In genomic region chr16:92715599-92716483, GRCm38 (mm10) we compare ENCODE assay signal across 9 mouse cellular contexts.
A peak's percentile ranks its signal among the peaks of the same experiment; 100 is the strongest.
DNase-seq lines count a peak whose midpoint lies in the region; ATAC-seq and TF ChIP-seq lines count a peak whose summit lies in the region.
"Had no signal": no experiment of that assay in that cellular context is flagged by ENCODE, and none has a peak within 500 bp of the region (broad histone marks: within the 10 kb centered on the region; RNA-seq: fewer than 3 reads in every experiment).

No protein-coding gene starts in this region.

- no peak for TF ChIP-seq POLR2A in ES-Bruce4 (IDR thresholded peaks at IDR 0.05; ENCODE audit: insufficient read depth, low read length)
- TF ChIP-seq POLR2A in bone marrow, adult 2 months (IDR thresholded peaks at IDR 0.05; ENCODE audit: borderline replicate concordance, control insufficient read depth, low read depth, low read length): 0 out of 2 replicates have a peak, but pooled peaks have one; percentile 29

- H3K4me3 ChIP-seq in ES-Bruce4 (ENCODE audit: low read depth, low read length): no peak overlapping the region
- peak overlapping the region; percentile 4 for H3K4me3 ChIP-seq in bone marrow, adult 2 months (replicated peaks; ENCODE audit: control insufficient read depth, low read depth, low read length)
- H3K4me3 ChIP-seq in liver, embryonic 13.5 days (replicated peaks): peak overlapping the region; percentile 22
- H3K4me3 ChIP-seq: forebrain, embryonic 10.5 days; neural tube, embryonic 12.5 days had no signal

- H3K4me2 ChIP-seq in liver, embryonic 13.5 days: peak overlapping the region; percentile 61
- H3K4me2 ChIP-seq: neural tube, embryonic 12.5 days had no signal

- no peaks in the 10 kb centered on the region for H3K36me3 ChIP-seq in ES-Bruce4 (ENCODE audit: control insufficient read depth, insufficient read depth, low read length, poor library complexity, severe bottlenecking)
- H3K36me3 ChIP-seq in liver, embryonic 13.5 days: no peaks in the 10 kb centered on the region
- H3K36me3 ChIP-seq: forebrain, embryonic 10.5 days; neural tube, embryonic 12.5 days had no signal

- ATAC-seq in liver, embryonic 13.5 days (ENCODE audit: low read depth): peak; percentile 96
- peak; percentile 87 for ATAC-seq in neutrophil, adult 5-6 weeks (ENCODE audit: extremely low read depth, insufficient number of reproducible peaks, low FRiP score, poor library complexity, severe bottlenecking)

- TF ChIP-seq EP300 in ES-Bruce4 (IDR thresholded peaks at IDR 0.05; ENCODE audit: insufficient read depth, low read depth, low read length): 0 out of 2 replicates have a peak, but pooled peaks have one; percentile 45

- H3K27ac ChIP-seq in ES-Bruce4 (ENCODE audit: insufficient read depth, low read length): no peak overlapping the region
- H3K27ac ChIP-seq in bone marrow, adult 2 months (ENCODE audit: control insufficient read depth, insufficient read depth, low read depth, low read length, poor library complexity): peak overlapping the region; percentile 79
- peak overlapping the region; percentile 80 for H3K27ac ChIP-seq in liver, embryonic 13.5 days
- H3K27ac ChIP-seq: forebrain, embryonic 10.5 days; neural tube, embryonic 12.5 days had no signal

- TF ChIP-seq CTCF in ES-Bruce4 (IDR thresholded peaks at IDR 0.05; ENCODE audit: low read depth, low read length): no peak
- TF ChIP-seq CTCF in bone marrow, adult 2 months (IDR thresholded peaks at IDR 0.05; ENCODE audit: control insufficient read depth, insufficient read depth, low read length): no peak

- H3K27me3 ChIP-seq in ES-Bruce4 (ENCODE audit: control insufficient read depth, insufficient read depth, low read length, poor library complexity, severe bottlenecking): no peaks in the 10 kb centered on the region
- H3K27me3 ChIP-seq in liver, embryonic 13.5 days: 0 out of 2 replicates have a peak, but pooled peaks cover 3% of the 10 kb centered on the region

- 0 out of 2 replicates have a peak, but pooled peaks cover 4% of the 10 kb centered on the region for H3K9me3 ChIP-seq in ES-Bruce4 (replicated peaks; ENCODE audit: control insufficient read depth, insufficient read depth, low read length, poor library complexity, severe bottlenecking)
- no peaks in the 10 kb centered on the region for H3K9me3 ChIP-seq in liver, embryonic 13.5 days (replicated peaks)
- H3K9me3 ChIP-seq: forebrain, embryonic 10.5 days; neural tube, embryonic 12.5 days had no signal

- WGBS in bone marrow, adult 2 months: 8% methylated on average over 15 of the region's 15 CpGs
- 5% methylated on average over 15 of the region's 15 CpGs for WGBS in liver, embryonic 13.5 days (ENCODE audit: insufficient replicate concordance)

- DNase-seq in liver, embryonic 13.5 days: peak; percentile 88
- DNase-seq in kidney, postnatal 14 days: no peak
- no peak for DNase-seq in neural tube, embryonic 10.5 days (ENCODE audit: extremely low spot score, low spot score)
- DNase-seq in ovary, postnatal 10 days (ENCODE audit: low spot score): no peak

- H3K4me1 ChIP-seq in ES-Bruce4 (ENCODE audit: control insufficient read depth, insufficient read depth, low read length): no peaks in the 10 kb centered on the region
- peaks cover 15% of the 10 kb centered on the region for H3K4me1 ChIP-seq in bone marrow, adult 2 months (ENCODE audit: control insufficient read depth, insufficient read depth, low read length)
- H3K4me1 ChIP-seq in liver, embryonic 13.5 days (replicated peaks): peaks cover 78% of the 10 kb centered on the region

- no peak overlapping the region for H3K9ac ChIP-seq in ES-Bruce4 (ENCODE audit: low read depth, poor library complexity, severe bottlenecking)
- peak overlapping the region; percentile 42; the same call in 1 of the 2 replicates for H3K9ac ChIP-seq in liver, embryonic 13.5 days
- H3K9ac ChIP-seq: neural tube, embryonic 12.5 days had no signal
